Mouse (Mus musculus): ENCODE results near the gene Fam227a. TPM values are rescaled to one million over a fixed set of nuclear protein-coding genes. Genes with fewer than 3 reads are reported as not detected.

The Fam227a gene
- 16.5 and 17.2 TPM in 2 replicates for polyA plus RNA-seq (2012; rRNA removed)

DNA sequence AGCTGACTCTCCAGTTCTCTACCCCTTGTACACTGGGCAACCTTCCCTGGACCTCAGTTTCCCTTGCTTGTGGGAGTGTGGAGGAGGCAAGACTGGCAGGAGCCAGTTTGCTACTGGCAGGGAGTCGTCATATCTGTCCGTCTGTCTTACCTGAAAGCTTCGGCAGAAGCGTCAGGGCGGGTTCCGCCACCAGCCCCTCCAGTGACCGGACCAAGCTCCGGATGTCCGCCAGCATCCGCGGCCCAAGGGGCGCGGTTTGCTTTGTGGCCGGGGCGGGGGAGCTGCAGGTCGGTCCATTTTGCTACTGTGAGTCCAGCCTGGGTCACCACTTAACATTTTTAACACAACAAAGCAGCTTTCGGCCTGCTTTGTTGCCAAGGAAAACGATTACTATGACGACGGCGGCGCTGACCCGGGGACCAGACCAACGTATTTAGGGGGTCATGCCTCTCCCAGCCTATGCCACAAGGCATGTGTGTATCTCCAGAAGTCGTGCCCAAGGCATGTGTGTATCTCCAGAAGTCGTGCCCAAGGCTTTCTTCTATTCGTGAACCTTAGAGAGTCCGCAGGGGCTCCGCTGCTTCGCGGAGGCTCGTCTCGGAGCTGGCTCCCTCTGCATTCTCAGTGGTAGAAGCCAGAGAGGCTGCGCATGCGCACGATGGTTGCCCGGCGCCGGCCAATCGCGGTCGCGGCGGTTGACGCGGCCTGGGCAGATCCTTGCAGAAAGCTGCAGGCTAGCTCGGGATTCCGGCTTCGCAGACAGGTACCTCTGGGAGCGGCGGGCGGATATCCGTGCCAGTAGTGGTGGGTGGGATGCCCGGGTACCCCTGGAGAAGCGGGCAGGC is at the start of gene Fam227a, which contains the start of gene Cby1:
TSS of gene Fam227a (minus strand) at position 426 of the 845 bp plus-strand sequence.
TSS of gene Cby1 (plus strand) at position 669 of the 845 bp plus-strand sequence.

DNA sequence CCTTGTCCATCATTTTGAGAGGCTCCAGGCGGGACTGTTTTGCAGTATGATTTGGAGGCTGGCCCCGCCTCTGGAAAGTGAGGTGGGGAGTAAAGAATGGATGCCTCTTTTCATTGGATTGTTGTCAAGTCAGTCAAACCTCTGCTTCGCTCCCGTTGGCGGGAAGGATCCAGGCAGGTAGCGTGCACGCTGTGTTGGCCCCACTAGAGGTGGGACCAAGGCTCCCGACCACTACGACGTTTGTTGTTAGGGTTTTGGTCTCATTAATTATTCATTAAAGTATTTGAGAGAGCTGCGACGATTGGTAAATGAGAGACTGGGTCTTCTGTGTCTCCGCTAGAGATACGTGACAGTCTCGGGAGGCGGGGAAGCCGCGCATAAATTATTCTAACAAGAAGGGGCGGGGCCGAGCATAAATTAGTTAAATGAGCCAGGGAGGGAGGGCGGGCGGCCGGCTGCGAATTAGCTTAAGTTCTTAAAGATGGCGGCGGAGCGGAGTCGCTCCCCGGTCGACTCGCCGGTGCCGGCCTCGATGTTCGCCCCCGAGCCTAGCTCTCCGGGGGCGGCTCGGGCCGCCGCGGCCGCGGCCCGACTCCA is 31.8 kb upstream of the Fam227a start, which contains the start of gene Gtpbp1:
TSS of gene Gtpbp1 (plus strand) at position 420 of the 597 bp plus-strand sequence.

DNA sequence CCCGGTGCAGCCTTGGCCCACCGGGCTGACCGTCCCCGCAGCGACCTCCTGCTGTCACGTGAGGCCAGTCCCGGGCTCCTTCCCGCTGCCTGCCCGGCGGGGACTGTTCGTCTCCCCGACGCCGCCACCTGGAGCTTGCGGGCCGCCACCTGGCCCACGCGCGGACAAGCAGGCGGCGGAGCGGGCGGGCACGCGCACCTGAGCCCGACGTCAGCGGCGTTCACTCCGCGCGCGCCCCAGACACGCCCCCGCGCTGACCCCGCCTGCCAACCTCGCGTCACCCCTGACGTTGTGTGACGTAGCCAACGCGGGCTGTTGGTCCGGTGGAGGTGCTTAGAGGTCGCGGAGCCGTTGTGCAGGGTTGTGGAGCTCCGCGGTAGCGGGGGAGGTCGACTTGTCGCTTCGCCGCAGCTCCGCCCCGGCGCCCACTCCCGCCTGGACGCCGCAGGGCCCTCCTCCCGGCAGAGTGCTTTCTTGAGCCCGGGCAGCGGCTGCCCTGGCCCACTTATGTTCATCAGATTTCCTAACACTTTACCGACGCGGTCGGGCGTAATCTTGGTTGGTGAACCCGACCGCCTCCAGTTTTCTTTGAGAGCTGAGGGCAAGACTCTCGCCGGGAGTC is 29.0 kb upstream of the Fam227a start, which contains the start of gene Josd1:
TSS of gene Josd1 (minus strand) at position 274 of the 622 bp plus-strand sequence.

DNA sequence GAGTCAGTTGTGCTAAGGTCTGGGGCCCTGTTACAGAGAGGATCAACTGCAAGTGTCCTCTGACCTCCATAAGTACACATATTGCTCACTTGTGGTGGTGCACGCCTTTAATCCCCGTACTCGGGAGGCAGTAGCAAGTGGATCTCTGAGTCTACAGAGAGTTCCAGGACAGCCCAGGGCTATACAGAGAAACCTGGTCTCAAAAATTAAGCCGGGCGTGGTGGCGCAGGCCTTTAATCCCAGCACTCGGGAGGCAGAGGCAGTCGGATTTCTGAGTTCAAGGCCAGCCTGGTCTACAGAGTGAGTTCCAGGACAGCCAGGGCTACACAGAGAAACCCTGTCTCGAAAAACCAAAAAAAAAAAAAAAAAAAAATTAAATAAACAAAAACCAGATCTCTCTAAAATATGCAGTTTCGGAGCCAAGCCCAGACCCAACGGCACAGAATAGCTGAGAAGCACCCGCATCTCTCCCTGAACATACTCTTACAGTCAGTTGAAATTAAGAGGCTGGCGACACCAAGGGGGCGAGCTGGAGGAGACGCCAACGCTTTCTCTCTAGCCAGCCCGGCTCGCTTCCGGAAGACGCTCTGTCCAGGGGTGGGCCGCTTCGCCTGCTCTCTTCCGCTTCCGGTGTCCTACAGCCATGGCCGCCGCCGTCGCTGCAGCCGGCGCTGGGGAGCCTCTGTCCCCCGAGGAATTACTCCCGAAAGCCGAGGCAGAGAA is 11.7 kb upstream of the Fam227a start, which contains the start of gene Tomm22:
TSS of gene Tomm22 (plus strand) at position 613 of the 723 bp plus-strand sequence.

DNA sequence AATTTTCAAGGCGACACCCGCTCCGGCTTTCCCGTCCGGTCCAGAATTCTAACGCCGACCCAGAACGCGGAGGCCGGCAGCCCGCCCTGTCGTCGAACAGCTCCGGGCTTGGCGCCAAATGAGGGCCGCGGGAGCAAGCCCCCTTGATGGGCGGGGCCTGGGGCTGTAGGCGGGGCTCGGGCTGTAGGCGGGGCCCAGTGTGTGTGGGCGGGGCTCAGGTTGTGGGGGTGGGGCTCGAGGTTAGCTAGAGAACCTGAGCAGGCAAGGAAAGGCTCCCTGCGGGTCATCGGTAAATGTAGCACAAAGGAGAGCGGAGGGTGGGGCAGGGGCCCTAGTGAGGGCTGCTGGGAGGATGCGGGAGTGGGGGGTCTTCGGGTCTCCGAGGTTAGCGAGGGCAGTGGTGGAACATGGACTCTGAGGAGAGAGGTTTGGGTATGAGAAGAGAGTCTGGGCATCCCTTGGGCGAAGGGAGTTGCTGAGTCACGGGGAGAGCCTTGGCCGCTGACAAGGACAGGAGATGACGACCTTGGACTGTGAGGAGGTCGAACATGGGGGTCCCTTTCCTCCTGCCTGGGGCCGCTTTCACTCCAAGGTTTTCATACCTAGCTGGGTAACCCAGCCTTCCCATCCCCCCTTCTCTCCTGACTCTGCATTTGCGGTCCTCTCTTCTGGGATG is 53.6 kb downstream of the Fam227a start, which contains the start of gene Dmc1:
TSS of gene Dmc1 (minus strand) at position 120 of the 676 bp plus-strand sequence.

Other genes starting within 250 kb of the Fam227a start
- 274 and 275 TPM in 2 replicates for gene Csnk1e, start 203.4 kb downstream of the Fam227a start, polyA plus RNA-seq (2012; rRNA removed)
- gene Kcnj4, start 153.7 kb downstream of the Fam227a start, polyA plus RNA-seq (2012; rRNA removed): 0.14 and 0.22 TPM in 2 replicates
- 7.8 and 16.7 TPM in 2 replicates for gene Kdelr3, start 142.5 kb downstream of the Fam227a start, polyA plus RNA-seq (2012; rRNA removed)
- 569 and 772 TPM in 2 replicates for gene Ddx17, start 112.2 kb downstream of the Fam227a start, polyA plus RNA-seq (2012; rRNA removed)
- 4.3 and 7.7 TPM in 2 replicates for gene Dmc1, start 53.8 kb downstream of the Fam227a start, polyA plus RNA-seq (2012; rRNA removed)
- gene Cby1, start 243 bp upstream of the Fam227a start, polyA plus RNA-seq (2012; rRNA removed): 27.0 and 38.6 TPM in 2 replicates
- gene Tomm22, start 11.9 kb upstream of the Fam227a start, polyA plus RNA-seq (2012; rRNA removed): 104 and 127 TPM in 2 replicates
- gene Josd1, start 29.0 kb upstream of the Fam227a start, polyA plus RNA-seq (2012; rRNA removed): 22.7 and 28.8 TPM in 2 replicates
- gene Gtpbp1, start 31.9 kb upstream of the Fam227a start, polyA plus RNA-seq (2012; rRNA removed): 35.4 and 43.7 TPM in 2 replicates
- gene Sun2, start 83.6 kb upstream of the Fam227a start, polyA plus RNA-seq (2012; rRNA removed): 28.6 and 30.6 TPM in 2 replicates
- 52.9 and 62.5 TPM in 2 replicates for gene Dnal4, start 118.9 kb upstream of the Fam227a start, polyA plus RNA-seq (2012; rRNA removed)
- gene Nptxr, start 145.8 kb upstream of the Fam227a start, polyA plus RNA-seq (2012; rRNA removed): 4.4 and 4.9 TPM in 2 replicates
- gene Npcd, start 175.3 kb upstream of the Fam227a start, polyA plus RNA-seq (2012; rRNA removed): 0.46 TPM in 1 of 2 replicates, not detected in the other
- 49.3 and 64.3 TPM in 2 replicates for gene Cbx6, start 175.7 kb upstream of the Fam227a start, polyA plus RNA-seq (2012; rRNA removed)
- 7.8 and 8.0 TPM in 2 replicates for gene Apobec3, start 232.7 kb upstream of the Fam227a start, polyA plus RNA-seq (2012; rRNA removed)